Mouse (Mus musculus): ENCODE results near the gene Marc2.
A peak's percentile ranks its signal among the peaks of the same experiment; 100 is the strongest.

Marc2 gene

DNA sequence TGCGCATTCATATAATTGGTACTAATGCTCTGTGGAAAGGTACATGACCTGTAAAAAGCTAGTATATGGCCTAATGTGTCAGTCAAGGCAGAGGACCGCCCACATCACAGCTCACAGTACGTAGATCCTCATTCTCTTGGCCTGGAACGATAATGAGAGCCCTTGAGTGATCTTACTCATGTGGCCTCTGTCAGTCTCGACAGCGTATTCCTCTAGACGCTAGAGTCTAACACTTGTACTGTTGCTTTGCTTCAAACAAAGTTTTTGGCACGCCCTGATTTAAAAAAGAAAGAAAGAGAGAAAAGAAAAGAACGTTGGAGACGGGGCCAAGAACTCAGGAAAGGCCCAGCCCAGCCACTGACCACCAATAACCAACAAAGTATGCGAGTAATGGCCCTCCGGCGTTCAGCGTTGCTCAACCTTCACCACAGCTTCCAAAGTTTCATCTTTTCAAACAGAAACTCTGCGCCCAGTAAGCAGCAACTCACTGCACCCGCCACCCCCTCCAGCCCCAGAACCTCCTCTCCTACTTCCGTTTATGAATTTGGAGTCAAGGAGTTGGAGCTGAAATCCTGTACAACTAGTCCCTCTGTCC is 37.7 kb downstream of the Marc2 start:
- no peak for DNase-seq (ENCODE audit: extremely low spot score)

DNA sequence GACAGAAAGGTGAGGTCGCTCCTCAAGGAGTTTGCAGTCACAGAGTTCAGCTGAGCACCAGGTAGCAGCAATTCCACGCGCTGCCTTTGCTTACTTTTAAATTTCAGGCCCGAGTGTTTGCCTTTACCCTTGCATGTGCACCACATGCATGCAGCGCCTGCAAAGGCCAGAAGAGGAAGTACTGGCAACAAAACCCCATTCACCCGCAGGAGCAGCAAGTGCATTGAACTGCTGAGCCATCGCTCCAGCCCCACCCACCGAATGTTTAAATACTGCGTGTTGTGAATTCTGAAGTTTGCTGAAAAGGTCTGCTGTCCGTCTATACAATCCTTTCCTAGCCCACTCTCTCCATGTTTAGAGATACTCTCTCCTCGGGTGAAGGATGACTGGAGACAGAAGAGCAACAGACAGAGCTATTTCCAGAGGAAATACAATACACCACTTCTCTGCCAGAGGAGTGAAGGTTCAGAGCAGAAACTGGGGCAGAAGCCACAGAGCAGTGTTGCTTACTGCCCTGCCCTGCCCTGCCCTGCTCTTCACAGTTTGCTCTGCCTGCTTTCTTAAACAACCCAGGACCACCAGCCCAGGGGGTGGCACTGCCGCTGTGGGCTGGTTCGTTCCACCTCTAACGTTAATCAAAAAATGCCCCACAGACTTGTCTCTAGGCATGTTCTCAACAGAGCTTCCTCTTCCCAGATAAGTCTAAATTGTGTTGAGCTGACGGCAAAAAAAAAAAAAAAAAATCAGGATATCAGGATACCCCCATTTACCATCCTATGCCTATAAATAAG is 38.4 kb downstream of the Marc2 start:
- no peak for DNase-seq (ENCODE audit: extremely low spot score)

DNA sequence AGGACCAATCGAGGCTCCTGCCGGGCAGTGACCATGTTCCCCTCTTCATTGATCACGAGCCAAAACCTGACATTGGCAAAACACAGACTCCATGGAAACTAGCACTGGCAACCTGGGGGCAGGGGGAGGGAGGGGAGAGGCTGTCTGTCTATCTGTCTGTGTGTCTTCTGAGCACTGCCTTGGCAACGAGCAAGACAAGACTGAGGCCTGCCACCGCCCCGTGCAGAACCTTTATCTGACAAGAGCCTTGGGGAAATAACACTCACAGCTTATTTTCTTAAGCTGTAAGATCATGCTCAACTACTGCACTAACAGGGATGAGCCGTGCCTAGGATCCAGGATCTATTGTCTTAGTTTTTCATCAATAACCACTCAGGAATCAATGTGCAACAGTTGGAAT is 39.1 kb downstream of the Marc2 start:
- DNase-seq (ENCODE audit: extremely low spot score): no peak

DNA sequence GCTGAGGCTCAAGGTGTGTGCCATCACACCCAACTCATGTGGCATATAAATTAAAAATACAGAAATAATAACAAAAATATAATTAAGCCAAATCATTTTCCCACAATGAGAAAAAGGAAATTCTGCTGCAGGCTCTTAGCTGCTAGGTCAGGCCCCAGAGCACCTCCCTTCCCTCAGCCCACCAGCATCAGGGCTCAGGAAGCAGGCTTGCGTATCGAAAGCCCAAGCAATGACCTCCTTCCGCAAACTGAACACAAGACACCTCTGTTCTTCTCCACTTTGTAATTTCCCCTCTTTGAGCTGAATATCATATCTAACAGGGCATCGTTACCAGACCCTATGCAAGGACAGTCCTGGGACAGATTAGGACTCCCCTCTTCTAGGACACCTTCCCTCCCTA is 40.5 kb downstream of the Marc2 start:
- DNase-seq (ENCODE audit: extremely low spot score): no peak

DNA sequence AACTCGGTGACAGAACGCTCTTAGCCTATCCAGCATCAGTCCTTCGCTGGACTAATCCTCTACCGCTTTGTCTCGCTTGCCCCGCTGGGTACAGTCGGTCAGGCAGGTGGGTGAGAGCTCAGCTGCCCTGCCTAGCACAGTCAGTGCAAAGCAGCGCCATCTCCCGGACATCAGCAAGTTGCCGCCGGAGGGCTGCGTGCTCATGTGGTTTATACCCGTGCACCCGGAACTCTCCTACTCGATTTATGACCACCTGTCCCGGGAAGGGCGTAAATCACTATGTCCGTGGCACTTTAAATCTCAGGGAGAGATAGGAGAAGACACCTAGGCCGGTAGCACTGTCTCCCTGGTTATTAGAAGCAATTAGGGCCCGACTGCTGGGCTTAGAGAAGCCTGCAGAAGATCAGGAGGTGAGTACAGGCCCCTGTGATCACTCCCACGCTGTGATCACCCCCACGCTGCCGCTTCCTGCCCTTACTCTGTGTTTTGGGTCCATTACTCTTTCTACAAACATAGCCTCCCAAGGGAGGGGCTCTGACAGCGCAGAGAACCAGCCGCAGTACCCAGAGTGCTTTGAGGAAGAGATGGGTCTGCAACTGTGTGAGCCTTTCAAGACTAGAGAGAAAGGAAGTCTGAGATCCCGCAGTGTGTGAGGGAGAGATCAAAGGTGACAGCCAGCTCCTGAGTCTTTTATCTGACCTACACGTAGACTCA is 52.9 kb downstream of the Marc2 start:
- DNase-seq (ENCODE audit: extremely low spot score): peak; percentile 60

DNA sequence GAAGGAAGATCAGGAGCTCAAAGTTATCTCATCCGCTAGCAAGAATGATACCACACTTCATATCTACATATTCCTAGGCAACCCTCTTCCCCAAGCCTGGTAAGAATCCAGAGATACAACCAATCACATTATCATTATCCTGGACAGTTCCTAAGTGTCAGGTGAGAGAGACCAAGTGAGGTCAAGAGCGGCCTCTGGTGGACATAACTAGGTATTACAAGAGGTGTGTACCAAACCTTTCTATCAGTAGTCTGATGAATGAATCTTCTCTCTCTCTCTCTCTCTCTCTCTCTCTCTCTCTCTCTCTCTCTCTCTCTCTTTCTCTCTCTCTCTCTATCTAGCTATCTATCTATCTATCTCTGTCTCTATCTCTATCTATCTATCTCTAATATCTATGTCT is 55.1 kb downstream of the Marc2 start:
- no peak for DNase-seq (ENCODE audit: extremely low spot score)

DNA sequence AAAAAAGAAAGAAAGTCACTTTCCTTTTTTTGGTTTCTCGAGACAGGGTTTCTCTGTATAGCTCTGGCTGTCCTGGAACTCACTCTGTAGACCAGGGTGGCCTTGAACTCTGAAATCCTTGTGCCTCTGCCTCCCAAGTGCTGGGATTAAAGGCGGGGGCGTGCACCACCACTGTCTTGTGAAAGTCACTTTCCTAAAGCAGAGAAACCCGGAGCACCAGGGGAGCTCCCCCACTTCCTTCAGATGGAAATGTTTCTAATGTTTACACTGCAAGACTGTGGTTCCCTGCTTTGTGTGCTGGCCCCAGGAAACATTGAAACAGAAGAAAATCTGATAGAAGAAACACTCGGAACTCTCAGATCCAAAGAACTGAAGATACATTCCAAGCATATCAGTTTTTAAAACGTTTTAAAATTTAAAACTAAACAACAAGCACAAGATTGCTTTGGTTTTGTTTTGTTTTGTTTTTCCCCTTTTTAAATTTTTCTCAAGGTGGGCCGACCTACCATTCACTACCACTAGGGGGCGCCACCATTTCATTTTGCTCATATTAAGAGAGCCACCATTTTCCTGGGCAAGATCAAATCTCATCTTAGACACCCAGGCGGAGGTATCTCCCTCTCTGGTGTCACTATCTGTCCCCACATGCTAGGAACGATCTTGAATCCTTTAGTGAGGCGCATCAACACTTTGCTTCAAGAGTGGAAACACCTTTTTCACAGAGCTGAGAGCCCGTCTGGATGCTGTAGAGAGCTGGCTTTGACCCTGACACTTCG is 59.7 kb downstream of the Marc2 start:
- no peak for DNase-seq (ENCODE audit: extremely low spot score)

DNA sequence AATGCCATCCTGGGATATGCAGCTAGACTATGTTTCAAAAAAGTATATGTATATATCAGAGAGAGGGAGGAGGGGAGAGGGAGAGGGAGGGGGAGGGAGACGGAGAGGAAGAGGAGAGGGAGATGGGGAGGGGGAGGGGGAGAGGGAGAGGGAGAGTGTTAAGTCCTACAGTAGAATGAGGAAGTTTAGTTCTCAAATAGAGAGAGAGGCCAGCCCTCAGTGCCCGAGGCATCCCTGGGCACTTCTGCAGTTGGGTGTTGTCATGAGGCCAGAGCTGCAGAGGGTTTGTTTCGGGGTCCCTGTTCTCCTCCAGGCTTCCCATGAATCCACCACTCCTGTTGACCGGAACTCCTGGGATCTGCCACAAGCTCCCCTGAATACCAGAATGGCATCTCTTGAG is 62.6 kb downstream of the Marc2 start:
- no peak for DNase-seq (ENCODE audit: extremely low spot score)

DNA sequence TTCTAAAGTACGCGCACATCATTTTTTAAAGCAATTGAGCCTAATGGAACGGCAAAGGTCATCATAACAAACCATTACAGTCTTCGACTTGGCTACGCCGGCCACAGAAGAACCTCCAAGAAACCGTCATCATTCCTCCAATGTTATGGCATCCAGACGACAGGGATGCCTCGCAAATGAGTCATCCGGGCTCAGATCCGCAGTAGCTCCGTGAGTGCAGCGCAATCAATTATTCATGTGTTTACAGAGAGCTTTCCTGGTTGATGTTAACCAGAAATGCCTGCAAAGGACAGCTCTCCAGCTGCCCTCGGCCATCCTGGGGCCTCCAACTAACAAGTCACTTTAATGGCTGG is 64.1 kb downstream of the Marc2 start:
- DNase-seq (ENCODE audit: extremely low spot score): no peak

DNA sequence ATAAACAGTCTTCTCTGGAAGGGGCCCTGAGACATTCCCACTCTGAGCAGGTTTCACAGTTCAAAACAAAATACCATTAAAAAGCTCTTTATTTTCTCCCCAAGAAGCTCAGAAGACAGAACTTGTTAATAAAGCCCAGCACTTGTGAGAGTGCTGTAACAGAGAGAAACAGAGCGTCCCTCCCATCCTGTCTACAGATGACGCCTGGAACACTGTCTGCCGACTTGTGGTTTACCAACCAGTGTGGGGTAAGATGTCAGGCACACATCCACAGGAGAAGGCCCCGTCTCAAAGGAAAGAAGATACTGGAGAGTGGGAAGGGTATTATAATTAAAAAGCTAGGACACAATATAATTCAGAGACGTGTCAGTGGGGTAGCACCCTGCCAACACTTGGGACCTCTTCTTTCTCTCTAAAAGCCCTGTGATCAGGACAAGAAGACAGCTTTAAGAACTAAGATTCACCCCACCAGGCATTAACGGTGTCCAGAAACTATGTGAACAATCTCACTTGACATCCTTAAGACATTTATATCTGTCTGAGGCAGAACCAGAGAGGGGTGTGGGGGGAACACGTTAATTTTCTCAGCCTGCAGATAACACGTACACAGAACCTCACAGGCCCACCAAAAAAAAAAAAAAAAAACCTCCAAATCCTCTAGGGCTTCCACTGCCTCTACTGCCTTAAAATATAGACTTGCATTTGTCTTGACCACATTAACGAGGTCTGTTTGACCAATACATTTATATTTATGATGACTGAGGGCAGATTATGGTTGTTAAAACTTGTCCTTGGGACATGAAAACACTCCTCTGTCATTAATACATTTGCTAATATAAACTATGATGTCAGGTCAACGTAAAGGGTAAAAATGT is 64.7 kb downstream of the Marc2 start:
- DNase-seq (ENCODE audit: extremely low spot score): no peak

DNA sequence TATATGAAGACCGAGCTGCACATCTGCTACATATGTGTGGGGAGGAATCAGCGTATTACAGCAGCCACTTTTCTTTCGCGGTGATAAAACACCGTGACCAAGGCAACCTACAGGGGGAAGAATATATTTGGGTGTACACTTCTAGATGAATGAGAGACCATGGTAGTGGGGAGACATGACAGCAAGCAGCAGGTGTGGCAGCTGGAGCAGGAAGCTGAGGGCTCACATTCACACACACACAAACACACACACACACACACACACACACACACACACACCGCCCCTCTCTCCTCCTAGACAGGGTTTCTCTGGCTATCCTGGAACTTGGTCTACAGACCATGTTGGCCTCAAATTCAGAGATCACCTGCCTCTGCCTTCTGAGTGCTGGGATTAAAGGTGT is 68.1 kb downstream of the Marc2 start:
- no peak for DNase-seq (ENCODE audit: extremely low spot score)

DNA sequence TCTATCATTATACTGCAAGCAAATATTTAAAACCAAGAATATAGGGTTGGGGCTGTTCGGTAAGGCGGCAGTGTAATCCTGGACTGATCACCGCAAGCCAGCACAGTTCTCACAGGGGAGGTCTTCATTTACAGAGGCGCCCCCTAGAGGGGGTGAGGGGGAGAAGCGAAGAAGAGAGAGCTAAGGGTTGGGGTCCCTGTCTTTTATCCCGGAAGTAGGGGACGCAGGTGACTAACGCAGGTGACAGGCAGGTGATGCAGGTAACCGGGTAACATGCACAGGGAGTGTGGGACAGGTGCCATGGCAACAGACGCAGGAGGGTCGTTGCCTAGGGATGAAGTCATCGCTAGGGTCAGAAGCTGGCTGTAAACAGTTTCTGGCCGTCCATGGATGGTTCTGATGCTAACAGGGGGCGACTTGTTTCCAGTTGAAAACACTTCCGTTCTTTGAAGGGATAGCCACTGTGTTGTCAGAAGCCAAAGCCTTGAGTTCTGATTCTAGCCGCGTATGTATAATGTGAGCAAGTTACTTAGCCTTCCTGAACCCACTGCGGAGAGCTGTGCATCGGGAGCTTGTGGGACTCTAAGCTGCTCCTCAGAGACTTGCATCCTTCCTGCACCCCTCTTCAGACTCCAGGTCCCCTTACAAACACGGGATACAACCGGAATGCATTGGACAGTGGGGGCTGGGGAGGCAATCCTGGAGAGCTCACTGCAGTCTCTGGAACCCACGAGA is 69.0 kb downstream of the Marc2 start:
- DNase-seq (ENCODE audit: extremely low spot score): no peak

DNA sequence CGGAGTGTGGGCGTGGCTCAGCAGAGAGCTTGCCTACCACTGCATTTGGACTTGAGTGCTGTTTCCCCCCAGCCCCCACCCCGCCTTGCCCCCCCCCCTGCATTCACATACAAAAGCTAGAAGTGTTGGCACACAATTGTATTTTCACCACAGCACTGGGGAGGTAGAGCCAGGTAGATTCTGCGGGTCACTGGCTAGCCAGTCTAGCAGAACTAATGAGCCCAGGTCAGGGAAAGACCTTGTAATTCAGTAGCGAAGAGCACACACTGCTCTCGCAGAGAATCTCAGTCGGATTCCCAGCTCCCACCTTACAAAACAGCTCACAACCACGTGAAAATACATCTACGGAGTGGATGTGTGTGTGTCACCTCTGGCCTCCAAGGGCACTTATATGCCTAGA is 71.0 kb downstream of the Marc2 start:
- no peak for DNase-seq (ENCODE audit: extremely low spot score)

DNA sequence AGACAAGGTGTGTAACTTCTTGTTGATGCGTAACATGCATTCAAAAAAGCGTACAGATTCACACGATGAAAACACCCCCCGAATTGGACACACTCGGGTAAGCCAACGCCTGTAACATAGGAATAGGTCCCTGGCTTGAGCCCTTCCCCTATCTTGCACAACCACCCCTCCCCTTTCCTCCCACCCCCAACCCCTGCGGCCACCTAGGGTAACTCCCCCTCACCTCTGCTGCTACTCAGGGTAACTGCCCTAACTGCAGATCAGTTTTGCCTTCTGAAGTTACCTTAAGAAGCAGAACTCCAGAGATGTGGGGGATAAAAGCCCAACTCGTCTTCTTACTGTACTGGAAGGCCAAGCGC is 74.4 kb downstream of the Marc2 start:
- no peak for DNase-seq (ENCODE audit: extremely low spot score)

DNA sequence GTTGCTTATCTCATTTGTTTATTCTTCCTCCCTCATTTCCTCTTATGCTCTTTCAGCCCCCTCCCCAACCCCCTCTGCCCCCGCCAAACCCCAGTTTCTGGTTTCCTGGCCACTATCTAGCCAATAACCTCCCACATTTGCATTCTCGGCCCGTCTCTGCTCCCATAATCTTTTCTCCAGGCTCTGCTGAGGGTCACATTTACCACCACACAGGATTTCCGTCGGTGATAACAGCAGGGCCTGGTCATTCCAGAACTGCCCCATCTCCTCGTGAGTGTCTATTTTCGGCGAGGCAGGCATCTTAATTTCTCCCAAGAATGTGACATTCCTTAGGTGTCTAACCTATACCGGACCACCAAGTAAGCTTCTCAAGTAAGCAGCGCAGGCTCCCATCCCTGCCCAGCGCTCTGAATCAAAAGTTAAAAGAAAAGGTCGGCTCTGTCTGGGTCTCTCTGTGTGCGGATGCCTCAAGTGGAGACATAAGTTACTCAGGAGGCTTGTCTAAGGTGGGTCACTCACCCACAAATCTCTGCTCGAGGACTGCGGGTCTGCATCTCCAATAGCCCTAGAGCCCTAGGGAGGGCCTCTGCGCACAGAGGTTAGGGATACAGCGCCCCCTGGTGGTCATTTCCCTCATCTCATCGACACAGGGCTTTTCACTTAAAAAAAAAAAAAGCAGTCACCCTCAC is 74.9 kb downstream of the Marc2 start:
- DNase-seq (ENCODE audit: extremely low spot score): peak; percentile 80

DNA sequence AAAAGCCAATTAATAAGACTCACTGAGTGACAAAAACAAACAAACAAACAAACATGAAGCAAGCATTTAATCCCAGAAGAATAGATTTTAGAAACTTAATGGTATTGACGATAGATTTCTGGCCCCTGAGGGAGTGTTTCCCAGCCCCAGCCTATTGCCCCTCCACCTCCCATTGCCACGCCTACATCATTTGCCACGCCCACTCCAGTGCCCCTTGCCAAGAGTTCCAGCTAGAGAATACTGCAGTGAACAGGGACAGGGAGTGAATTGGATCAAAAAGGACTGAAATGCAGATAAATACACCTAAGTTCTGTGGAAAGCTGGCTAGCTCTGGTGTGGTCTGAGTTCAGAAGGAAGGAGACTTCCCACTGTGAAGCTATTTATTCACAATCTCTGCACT is 82.4 kb downstream of the Marc2 start:
- DNase-seq (ENCODE audit: extremely low spot score): no peak
